Mouse (Mus musculus) liver, embryonic 13.5 days (tissue): ENCODE measurements around the gene Tnfrsf13c. TPM values are rescaled to one million over a fixed set of nuclear protein-coding genes. Genes with fewer than 3 reads are reported as not detected.

ENCODE experiments used
- ATAC-seq: fragments of 200-750 bp; cut with Nextera tagmentation; 2 replicates; pipeline ENCODE4 v1.8.0; 2017; ENCODE audit warnings: low read depth, mild to moderate bottlenecking, moderate number of reproducible peaks, moderate library complexity
- DNase-seq: peaks from one replicate; pipeline ENCODE4 v3.0.0; 2022
- H3K27ac ChIP-seq: fragments of 300-500 bp; sonication (generic); 2 replicates; pipeline ENCODE4 v1.5.1; 2015; ENCODE audit warnings: moderate library complexity, mild to moderate bottlenecking, inconsistent platforms
- H3K27me3 ChIP-seq: fragments of 300-500 bp; sonication (generic); 2 replicates; pipeline ENCODE4 v1.6.1; 2015; ENCODE audit warnings: mild to moderate bottlenecking, inconsistent platforms
- H3K36me3 ChIP-seq: fragments of 300-500 bp; sonication (generic); 2 replicates; pipeline ENCODE4 v1.6.1; 2015; ENCODE audit warnings: mild to moderate bottlenecking, inconsistent platforms
- H3K4me1 ChIP-seq: fragments of 300-500 bp; sonication (generic); replicated peaks from 2 replicates; pipeline ENCODE4 v1.6.1; 2015; ENCODE audit warnings: inconsistent platforms
- H3K4me2 ChIP-seq: fragments of 300-500 bp; sonication (generic); 2 replicates; pipeline ENCODE4 v1.6.1; 2015; ENCODE audit warnings: inconsistent platforms, mild to moderate bottlenecking, moderate library complexity
- H3K4me3 ChIP-seq: fragments of 300-500 bp; sonication (generic); replicated peaks from 2 replicates; pipeline ENCODE4 v1.5.1; 2015; ENCODE audit warnings: mild to moderate bottlenecking, inconsistent platforms
- H3K9ac ChIP-seq: fragments of 300-500 bp; sonication (generic); 2 replicates; pipeline ENCODE4 v1.6.1; 2015; ENCODE audit warnings: mild to moderate bottlenecking, inconsistent platforms
- H3K9me3 ChIP-seq: fragments of 300-500 bp; sonication (generic); replicated peaks from 2 replicates; pipeline ENCODE4 v1.6.1; 2016; ENCODE audit warnings: inconsistent platforms
- WGBS: fragments of 180-500 bp; shearing (Covaris S2); methylation state at CpG from one replicate; pipeline ENCODE4 v1.1.7; 2015; ENCODE audit not compliant: insufficient replicate concordance; 5-methylcytosine and 5-hydroxymethylcytosine counted together
- polyA plus RNA-seq: library from polyadenylated mRNA; unstranded; fragments of >200 nt; fragmentation: Nextera tagmentation; extraction: Ambion mirVana; gene quantifications from 2 replicates; pipeline ENCODE4 v1.2.1, GENCODE M21; 2015

Gene Tnfrsf13c
- polyA plus RNA-seq, 1 experiment from 2014 or later: 0.38 TPM

GRCm38 (mm10) chr15:82215332-82216046 is 8.7 kb downstream of the Tnfrsf13c start:
- DNase-seq: no peak
- Histone ChIP-seq H3K4me3 (no peak overlapping the region), H3K27ac (no peak overlapping the region), H3K36me3 (no peaks in the 10 kb centered on the region), H3K4me2 (no peak overlapping the region), H3K27me3 (peaks cover 93% of the 10 kb centered on the region), H3K9ac (no peak overlapping the region), H3K4me1 (peaks cover 19% of the 10 kb centered on the region), H3K9me3 (no peaks in the 10 kb centered on the region)
- WGBS: 39% methylated on average over 11 of the region's 11 CpGs
- no peak for ATAC-seq

GRCm38 (mm10) chr15:82213222-82213621 is 10.9 kb downstream of the Tnfrsf13c start:
- peaks cover 13% of the 10 kb centered on the region for H3K4me1 ChIP-seq
- no peaks in the 10 kb centered on the region for H3K36me3 ChIP-seq
- no peaks in the 10 kb centered on the region for H3K9me3 ChIP-seq
- no peak for DNase-seq
- no peak overlapping the region for H3K4me2 ChIP-seq
- no peak overlapping the region for H3K27ac ChIP-seq
- H3K4me3 ChIP-seq: no peak overlapping the region
- no peak overlapping the region for H3K9ac ChIP-seq
- ATAC-seq: no peak
- WGBS: 11% methylated on average over 4 of the region's 4 CpGs
- H3K27me3 ChIP-seq: peaks cover 97% of the 10 kb centered on the region

- no peak within 1 kb of the TSS for H3K9ac ChIP-seq
- peak within 1 kb of the TSS; percentile 44 for H3K4me3 ChIP-seq
- no peak within 1 kb of the TSS for H3K27ac ChIP-seq
- ATAC-seq (no peak), DNase-seq (no peak)
- WGBS: under 1% methylated on average over 34 of the region's 34 CpGs
- H3K4me1 ChIP-seq: peaks cover 13% of the 10 kb centered on the region
- no peaks in the 10 kb centered on the region for H3K9me3 ChIP-seq
- H3K4me2 ChIP-seq: peak within 1 kb of the TSS; percentile 59
- no peaks in the 10 kb centered on the region for H3K36me3 ChIP-seq
- H3K27me3 ChIP-seq: peaks cover 98% of the 10 kb centered on the region
Observed at GRCm38 (mm10) chr15:82212752-82213063, 11.5 kb downstream of the Tnfrsf13c start, which contains the start of gene Shisa8. Gene Shisa8 (minus strand): TSS chr15:82212815.

DNA sequence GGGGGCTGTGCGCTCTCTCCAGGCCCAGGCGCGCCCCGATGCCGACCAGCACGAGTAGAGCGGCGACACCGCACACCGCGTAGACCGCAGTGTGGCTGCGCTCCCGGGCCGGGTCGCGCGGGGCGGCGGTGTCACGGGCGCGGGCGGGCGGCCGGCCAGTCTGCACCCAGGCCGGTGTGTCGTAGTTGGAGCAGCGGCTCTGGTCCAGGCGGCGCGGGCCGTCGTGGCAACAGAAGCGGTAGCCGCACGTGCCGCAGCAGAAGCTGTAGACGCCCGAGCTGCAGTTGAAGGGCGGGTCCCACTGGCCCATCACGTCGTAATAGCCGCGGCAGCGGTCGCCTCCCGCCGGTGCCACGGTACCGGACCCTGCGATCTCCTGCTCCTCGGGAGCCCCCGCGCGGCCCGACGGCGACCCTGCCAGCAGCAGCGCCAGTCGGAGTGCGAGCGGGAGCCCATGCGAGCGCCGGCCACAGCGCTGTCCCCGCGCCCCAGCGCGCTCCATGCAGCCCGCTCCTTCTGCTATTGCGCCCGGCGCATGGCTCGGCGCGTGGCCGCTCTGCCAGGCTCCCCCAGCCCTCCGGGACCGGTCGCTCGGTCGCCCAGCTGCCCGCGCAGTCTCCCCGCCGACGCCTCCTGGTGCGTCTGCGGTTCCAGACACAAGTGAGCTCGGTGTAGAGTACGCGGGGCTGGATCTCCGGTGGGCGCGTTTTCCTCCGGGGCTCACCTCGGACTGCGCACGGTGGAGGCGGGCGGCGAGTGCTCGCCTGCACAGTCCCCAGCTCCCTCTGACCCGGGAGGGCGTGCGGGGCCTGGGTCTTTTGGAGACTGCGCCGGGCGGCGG is 12.0 kb downstream of the Tnfrsf13c start:
- Histone ChIP-seq H3K9ac (no peak overlapping the region), H3K36me3 (no peaks in the 10 kb centered on the region), H3K4me1 (peaks cover 14% of the 10 kb centered on the region), H3K27ac (no peak overlapping the region), H3K4me2 (peak overlapping the region; percentile 59), H3K4me3 (peak overlapping the region; percentile 44), H3K27me3 (peaks cover 100% of the 10 kb centered on the region), H3K9me3 (no peaks in the 10 kb centered on the region)
- WGBS: under 1% methylated on average over 112 of the region's 112 CpGs
- DNase-seq (no peak), ATAC-seq (no peak)

DNA sequence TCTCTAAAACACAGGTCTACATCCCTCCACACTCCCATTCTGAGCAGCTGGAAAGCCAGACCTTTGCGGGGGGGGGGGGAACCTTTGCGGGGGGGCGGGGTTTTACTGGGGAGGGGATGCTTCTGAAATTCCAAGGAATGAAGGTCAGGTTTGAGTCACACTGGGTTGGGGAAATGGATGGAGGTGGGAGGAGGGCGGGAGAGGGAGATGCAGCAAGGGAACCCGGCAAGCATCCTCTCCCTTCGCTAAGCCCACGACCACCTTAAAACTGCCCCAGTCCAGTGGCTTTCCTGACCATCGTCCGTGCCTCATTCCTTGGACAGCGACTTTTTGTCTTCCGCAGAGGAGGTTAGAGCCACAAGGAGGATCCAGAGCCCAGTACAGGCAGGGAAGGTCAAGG is 12.9 kb downstream of the Tnfrsf13c start:
- peak overlapping the region; percentile 44; the same call in 1 of the 2 replicates for H3K4me3 ChIP-seq
- 3% methylated on average over 11 of the region's 11 CpGs for WGBS
- no peak overlapping the region for H3K9ac ChIP-seq
- H3K4me1 ChIP-seq: peaks cover 19% of the 10 kb centered on the region
- peak overlapping the region; percentile 59 for H3K4me2 ChIP-seq
- no peak overlapping the region for H3K27ac ChIP-seq
- no peak for DNase-seq
- H3K27me3 ChIP-seq: peaks cover 100% of the 10 kb centered on the region
- no peak for ATAC-seq
- no peaks in the 10 kb centered on the region for H3K9me3 ChIP-seq
- no peaks in the 10 kb centered on the region for H3K36me3 ChIP-seq

- Histone ChIP-seq H3K27me3 (peaks cover 100% of the 10 kb centered on the region), H3K4me1 (peaks cover 24% of the 10 kb centered on the region), H3K36me3 (peaks cover 4% of the 10 kb centered on the region), H3K9me3 (no peaks in the 10 kb centered on the region), H3K9ac (no peak overlapping the region), H3K4me3 (no peak overlapping the region), H3K4me2 (no peak overlapping the region), H3K27ac (no peak overlapping the region)
- DNase-seq (no peak), ATAC-seq (no peak)
- WGBS: 50% methylated on average over 1 of the region's 1 CpGs
Observed at GRCm38 (mm10) chr15:82210801-82211200, 13.4 kb downstream of the Tnfrsf13c start.

DNA sequence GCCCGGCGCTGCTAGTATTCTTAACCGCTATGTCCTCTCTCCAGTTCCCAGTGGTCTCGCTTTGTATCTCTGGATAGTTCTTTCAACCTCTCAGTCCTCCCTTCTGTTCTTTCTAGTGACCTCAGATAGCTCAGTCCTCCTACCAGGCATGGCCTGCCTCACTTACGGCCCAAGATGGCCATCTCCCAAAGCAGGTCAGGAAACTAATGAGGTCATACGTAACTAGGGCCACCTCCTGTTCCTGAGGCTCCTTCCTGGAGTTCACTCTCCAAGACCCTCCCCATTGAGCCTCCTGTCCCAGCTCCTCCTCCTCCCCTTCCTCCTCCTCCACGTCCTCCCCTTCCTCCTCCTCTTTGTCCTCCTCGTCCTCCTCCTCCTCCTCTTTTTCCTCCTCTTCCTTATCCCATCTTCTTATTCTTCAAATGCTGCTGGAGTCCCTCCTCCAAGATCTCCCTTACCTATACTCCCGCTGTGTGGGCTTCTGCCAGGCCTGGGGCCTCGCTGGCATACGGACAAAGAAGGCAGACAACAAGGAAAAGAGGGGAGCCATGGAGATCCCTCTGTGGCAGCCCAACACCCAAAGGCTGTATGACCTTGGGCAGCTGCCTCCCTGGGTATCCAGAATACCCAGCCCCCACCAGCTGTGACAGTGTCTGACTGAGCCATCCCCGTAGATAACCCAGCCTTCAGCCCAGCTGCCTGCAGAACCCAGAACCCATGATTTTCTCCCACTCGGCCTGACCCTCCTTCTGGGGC is 14.7 kb downstream of the Tnfrsf13c start:
- Histone ChIP-seq H3K4me2 (no peak overlapping the region), H3K9me3 (no peaks in the 10 kb centered on the region), H3K9ac (no peak overlapping the region), H3K27ac (no peak overlapping the region), H3K4me1 (peaks cover 25% of the 10 kb centered on the region), H3K36me3 (peaks cover 17% of the 10 kb centered on the region), H3K4me3 (no peak overlapping the region), H3K27me3 (peaks cover 91% of the 10 kb centered on the region)
- DNase-seq: no peak
- WGBS: 74% methylated on average over 13 of the region's 13 CpGs
- no peak for ATAC-seq

- 75% methylated on average over 8 of the region's 8 CpGs for WGBS
- Histone ChIP-seq H3K27me3 (peaks cover 79% of the 10 kb centered on the region), H3K27ac (no peak overlapping the region)
Observed at GRCm38 (mm10) chr15:82208307-82208706, 15.9 kb downstream of the Tnfrsf13c start.

DNA sequence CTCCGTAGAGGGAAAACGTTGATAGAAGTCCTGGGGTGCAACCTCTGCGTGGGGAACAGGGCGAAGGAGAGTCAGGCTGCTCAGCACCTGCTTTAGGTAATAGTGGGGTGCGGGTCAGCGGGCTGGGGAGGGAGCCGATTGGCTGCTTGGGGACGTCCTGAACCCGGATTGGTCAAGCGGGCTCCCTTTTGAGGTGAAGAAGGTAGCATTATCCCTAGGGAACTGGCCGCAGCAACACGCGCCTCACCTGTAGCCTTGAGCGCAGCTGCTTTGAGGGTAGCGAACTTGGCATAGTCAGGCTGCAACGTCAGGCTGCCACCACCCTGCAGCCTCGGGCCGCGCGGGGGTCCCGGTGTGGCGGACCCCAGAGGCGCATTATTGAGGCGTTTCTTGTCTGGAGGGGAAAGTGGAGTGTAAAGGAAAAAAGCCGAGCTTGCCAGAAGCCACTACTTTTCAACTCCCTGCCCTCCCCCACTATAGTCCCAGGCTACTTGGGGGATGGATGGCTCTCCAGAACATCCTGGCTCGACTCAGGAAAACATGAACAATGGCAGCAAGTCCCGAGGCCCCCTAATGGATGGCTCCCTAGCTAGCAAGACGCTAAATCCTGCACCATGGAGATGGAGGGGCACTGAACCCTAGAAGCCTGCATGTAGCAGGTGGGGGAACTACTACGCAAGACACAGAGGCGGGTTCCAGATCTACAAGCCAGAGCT is 16.5 kb downstream of the Tnfrsf13c start:
- Histone ChIP-seq H3K9me3 (no peaks in the 10 kb centered on the region), H3K36me3 (peaks cover 35% of the 10 kb centered on the region), H3K27ac (no peak overlapping the region), H3K4me3 (no peak overlapping the region), H3K4me1 (peaks cover 24% of the 10 kb centered on the region), H3K9ac (no peak overlapping the region), H3K4me2 (no peak overlapping the region), H3K27me3 (peaks cover 73% of the 10 kb centered on the region)
- 45% methylated on average over 30 of the region's 30 CpGs for WGBS
- no peak for DNase-seq
- no peak for ATAC-seq

More at GRCm38 (mm10) chr15:82208307-82208706, 15.9 kb downstream of the Tnfrsf13c start:
- Histone ChIP-seq H3K4me2 (no peak overlapping the region), H3K4me1 (peaks cover 25% of the 10 kb centered on the region), H3K4me3 (no peak overlapping the region), H3K9me3 (no peaks in the 10 kb centered on the region), H3K36me3 (peaks cover 29% of the 10 kb centered on the region), H3K9ac (no peak overlapping the region)
- DNase-seq (no peak), ATAC-seq (no peak)

DNA sequence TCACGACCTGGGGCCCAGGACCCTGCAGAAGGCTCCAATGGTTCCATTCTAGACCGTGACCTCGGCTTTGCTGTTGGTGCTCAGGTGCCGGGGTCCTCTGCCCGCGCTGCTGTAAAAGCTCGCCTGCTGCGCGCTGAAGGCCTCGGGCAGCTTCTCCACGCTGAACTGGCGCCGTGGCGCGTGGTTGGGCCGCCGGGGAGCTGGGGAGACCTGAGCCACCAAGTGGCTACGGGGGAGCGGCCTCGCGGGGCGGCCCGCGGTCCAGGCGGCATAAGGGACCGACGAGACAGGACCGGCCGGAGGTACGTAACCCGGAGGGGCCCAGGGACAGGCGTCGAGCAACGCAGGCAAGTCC is 17.1 kb downstream of the Tnfrsf13c start:
- 41% methylated on average over 34 of the region's 34 CpGs for WGBS
- DNase-seq (no peak), ATAC-seq (no peak)
- H3K9me3 ChIP-seq: no peaks in the 10 kb centered on the region
- peaks cover 18% of the 10 kb centered on the region for H3K4me1 ChIP-seq
- H3K36me3 ChIP-seq: peaks cover 41% of the 10 kb centered on the region
- no peak overlapping the region for H3K4me3 ChIP-seq
- peaks cover 67% of the 10 kb centered on the region for H3K27me3 ChIP-seq
- H3K9ac ChIP-seq: no peak overlapping the region
- H3K27ac ChIP-seq: no peak overlapping the region
- H3K4me2 ChIP-seq: no peak overlapping the region
